Mouse (Mus musculus): ENCODE data around the gene Themis.

DNA sequence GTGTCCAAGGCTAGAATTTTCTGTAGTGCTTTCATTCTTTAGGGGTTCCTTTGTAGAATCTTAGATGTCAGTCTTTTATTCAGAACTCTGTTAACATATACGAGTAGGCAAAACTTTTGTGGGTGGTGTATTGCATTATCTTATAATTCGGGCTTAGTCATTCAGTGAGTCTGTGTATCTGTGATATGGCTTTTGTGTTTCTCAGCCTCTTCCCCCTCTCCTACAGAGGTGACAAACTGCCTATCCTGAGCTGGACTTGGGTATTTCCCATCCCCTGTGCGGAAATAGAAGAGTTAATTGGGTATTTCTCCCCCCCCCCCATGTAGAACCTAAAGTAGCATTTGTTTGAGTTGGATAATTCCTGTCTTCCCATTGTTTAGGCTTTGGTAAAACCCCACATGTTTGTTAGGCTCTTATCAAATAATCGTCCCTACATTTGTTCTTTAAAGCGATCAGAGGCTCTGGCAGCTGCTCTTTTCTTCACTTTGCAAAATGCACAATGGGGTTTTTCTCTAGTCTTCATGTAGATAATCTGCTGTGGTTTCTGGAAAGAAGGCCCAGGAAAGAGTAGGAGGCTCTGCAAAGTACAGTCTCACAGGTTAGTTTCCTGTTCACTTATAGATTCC, 108.7 kb downstream of the Themis start:
- TF ChIP-seq CTCF (IDR thresholded peaks at IDR 0.05; ENCODE audit: control insufficient read depth, insufficient read depth, low read length) (no peak), POLR2A (IDR thresholded peaks at IDR 0.05; ENCODE audit: borderline replicate concordance, control insufficient read depth, low read depth, low read length) (no peak)

All from bone marrow, adult 2 months (tissue).